Mouse (Mus musculus) adrenal gland, adult 18-20 months (tissue): ENCODE measurements around the gene Gm17364. TPM values are rescaled to one million over a fixed set of nuclear protein-coding genes. Genes with fewer than 3 reads are reported as not detected.
A peak's percentile ranks its signal among the peaks of the same experiment; 100 is the strongest.
"Not testable (repeated sequence)": the region's sequence is repeated elsewhere in the genome, so short reads cannot be mapped to it uniquely, and the experiment has no call there.

Experiments
- DNase-seq, 2 experiments: peaks; one replicate each; pipeline ENCODE4 v3.0.0; 2021 to 2022; ENCODE audit warnings: low spot score in 2 of 2
- long read RNA-seq, 2 experiments: library from polyadenylated mRNA; stranded (forward); transcript quantifications; one replicate each; pipeline ENCODE4 v2.0.0; 2021
- total RNA-seq, 2 experiments: library from RNA; stranded (reverse); gene quantifications; 1 replicate in 1 of 2; 2 replicates in 1 of 2; pipeline ENCODE4 v1.2.3; 2021

Gm17364 gene
- not detected for total RNA-seq
- long read RNA-seq, experiment 1: 0 reads
- long read RNA-seq, experiment 2, partial matches to known transcripts: 0 of 5 reads
- long read RNA-seq, experiment 2, other reads (novel, unspliced or antisense): 5 of 5 reads

GRCm38 (mm10) chr13:41273927-41274650, at the start of gene Gm17364:
Gene Gm17364, minus strand, starts transcription at chr13:41273977.
- DNase-seq: no peak

GRCm38 (mm10) chr13:41321433-41321832, 47.7 kb upstream of the Gm17364 start:
- DNase-seq: no peak

- DNase-seq: no peak
Observed at GRCm38 (mm10) chr13:41320749-41321148, 47.0 kb upstream of the Gm17364 start.

GRCm38 (mm10) chr13:41302716-41303115, 28.9 kb upstream of the Gm17364 start:
- peak; percentile 78 to 86 for DNase-seq

GRCm38 (mm10) chr13:41300037-41300436, 26.3 kb upstream of the Gm17364 start:
- DNase-seq: no peak

GRCm38 (mm10) chr13:41298996-41299395, 25.2 kb upstream of the Gm17364 start:
- DNase-seq: no peak

- no peak for DNase-seq
Observed at GRCm38 (mm10) chr13:41298533-41298932, 24.8 kb upstream of the Gm17364 start.

GRCm38 (mm10) chr13:41296396-41296795, 22.6 kb upstream of the Gm17364 start:
- no peak for DNase-seq

- DNase-seq: no peak
Observed at GRCm38 (mm10) chr13:41295886-41296285, 22.1 kb upstream of the Gm17364 start.

GRCm38 (mm10) chr13:41293595-41293994, 19.8 kb upstream of the Gm17364 start:
- DNase-seq: no peak

- DNase-seq: no peak
Observed at GRCm38 (mm10) chr13:41291466-41291974, 17.7 kb upstream of the Gm17364 start.

GRCm38 (mm10) chr13:41286285-41286684, 12.5 kb upstream of the Gm17364 start:
- DNase-seq: no peak

GRCm38 (mm10) chr13:41285448-41285847, 11.7 kb upstream of the Gm17364 start:
- DNase-seq: no peak

- DNase-seq: peak; percentile 67 to 69
Observed at GRCm38 (mm10) chr13:41283256-41283655, 9.5 kb upstream of the Gm17364 start.

GRCm38 (mm10) chr13:41280696-41281095, 6.9 kb upstream of the Gm17364 start:
- no peak for DNase-seq

- DNase-seq: no peak
Observed at GRCm38 (mm10) chr13:41267827-41268408, 5.9 kb downstream of the Gm17364 start.

- DNase-seq: no peak
Observed at GRCm38 (mm10) chr13:41263304-41264006, 10.3 kb downstream of the Gm17364 start.

- not testable (repeated sequence) for DNase-seq
Observed at GRCm38 (mm10) chr13:41261617-41262016, 12.2 kb downstream of the Gm17364 start.

- no peak for DNase-seq
Observed at GRCm38 (mm10) chr13:41257851-41258250, 15.9 kb downstream of the Gm17364 start.

- DNase-seq: no peak
Observed at GRCm38 (mm10) chr13:41256962-41257361, 16.8 kb downstream of the Gm17364 start.

GRCm38 (mm10) chr13:41256126-41256525, 17.7 kb downstream of the Gm17364 start:
- DNase-seq: no peak

GRCm38 (mm10) chr13:41252736-41253135, 21.0 kb downstream of the Gm17364 start:
- DNase-seq: no peak
